Mouse (Mus musculus) frontal cortex, postnatal 14 days (tissue): ENCODE results near the gene Ddx60.

Source experiments
- DNase-seq, 2 experiments: peaks; one replicate each; pipeline ENCODE4 v3.0.0; 2022; ENCODE audit warnings: low spot score in 2 of 2

Ddx60 gene

DNA sequence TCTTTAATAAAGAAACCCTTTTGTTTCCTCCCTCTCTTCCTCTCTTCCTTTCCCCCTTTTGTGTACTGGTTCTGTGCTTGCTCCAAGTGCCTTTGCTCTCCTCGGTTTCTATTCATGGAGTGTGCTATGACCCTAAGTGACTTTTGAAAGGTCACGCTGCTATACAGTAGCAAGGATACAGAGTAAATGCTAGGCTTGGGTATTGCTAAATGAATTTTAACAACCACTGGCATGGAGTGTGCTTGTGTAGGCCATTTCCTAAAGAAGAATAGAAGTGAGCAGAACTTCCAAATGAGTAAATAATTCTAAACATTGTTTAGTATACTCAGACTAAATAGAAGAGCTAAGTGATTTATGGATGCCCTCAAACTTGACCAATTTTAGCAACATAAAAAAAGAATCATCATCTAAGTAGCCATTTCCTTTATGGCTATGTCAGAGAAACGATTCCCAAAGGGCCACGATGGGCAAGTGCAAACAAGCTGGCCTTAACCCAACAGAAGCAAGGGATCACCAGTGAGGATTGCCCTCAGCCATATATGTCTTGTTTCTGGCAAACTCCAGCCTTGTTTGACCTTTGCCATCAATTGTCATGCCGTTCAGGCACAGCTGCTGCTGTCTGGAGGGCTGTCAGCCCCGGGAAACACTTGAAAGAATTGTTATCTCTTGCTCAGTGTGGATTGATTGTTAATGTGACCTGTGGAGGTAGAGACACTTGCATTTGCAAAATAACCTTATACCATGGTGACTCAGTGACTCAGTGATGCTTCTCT, 58.0 kb downstream of the Ddx60 start:
- DNase-seq = no peak

DNA sequence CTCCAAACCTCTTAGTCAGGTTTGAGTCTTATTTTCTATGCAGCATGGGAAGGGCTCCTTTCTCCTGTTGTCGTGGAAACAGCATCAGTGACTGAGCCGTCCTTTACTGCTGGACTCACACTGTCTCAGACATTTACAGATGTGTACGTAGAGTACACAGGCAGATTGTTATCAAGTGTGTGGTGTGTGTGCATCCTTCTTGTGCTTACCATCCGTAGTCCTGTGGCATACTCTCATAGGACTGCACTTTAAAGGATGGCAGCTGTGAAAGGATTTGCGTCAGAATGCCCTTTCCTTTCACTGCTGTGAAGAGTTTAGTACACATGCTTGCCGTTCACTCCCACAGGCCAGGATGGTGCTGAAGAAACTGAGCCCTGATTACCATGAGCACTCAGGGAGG, 61.6 kb downstream of the Ddx60 start:
- DNase-seq = no peak

DNA sequence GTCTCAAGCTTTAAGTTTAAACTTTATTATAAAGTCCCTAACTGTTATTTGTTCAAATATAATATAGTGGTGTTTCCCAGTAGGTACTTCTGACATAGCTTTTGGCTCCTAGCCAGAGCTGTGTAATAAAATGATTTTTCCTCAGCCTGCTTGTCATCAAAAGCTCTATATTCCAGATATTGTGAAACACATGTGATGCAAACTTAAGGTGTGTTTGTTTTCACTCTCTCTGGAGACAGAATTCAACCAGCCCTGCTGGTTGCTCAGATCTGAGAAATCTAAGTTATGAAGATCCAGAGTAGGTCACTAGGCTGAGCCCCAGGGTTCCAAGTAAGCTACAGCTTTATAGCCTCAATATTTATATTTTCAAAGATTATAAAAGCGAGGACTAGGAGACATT, 64.9 kb downstream of the Ddx60 start:
- DNase-seq = no peak

DNA sequence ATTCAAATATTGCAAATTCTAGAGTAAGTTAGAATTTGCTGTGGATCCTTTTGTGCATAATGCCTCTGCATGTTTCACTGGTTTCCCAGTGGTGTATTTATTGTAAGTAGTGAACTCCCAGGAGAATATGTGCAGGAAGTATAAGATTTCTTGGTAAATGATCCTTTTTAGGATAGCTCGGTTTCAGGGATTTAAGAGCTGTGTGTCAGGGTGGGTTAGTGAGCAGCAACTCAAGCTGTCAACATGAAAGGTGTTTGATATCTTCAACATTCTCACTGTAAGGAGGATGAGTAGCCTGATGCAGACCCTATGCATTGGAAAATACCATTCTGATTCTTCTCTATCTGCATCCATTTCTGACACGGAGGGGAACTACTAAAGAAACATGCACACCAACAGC, 69.2 kb downstream of the Ddx60 start:
- DNase-seq = no peak

DNA sequence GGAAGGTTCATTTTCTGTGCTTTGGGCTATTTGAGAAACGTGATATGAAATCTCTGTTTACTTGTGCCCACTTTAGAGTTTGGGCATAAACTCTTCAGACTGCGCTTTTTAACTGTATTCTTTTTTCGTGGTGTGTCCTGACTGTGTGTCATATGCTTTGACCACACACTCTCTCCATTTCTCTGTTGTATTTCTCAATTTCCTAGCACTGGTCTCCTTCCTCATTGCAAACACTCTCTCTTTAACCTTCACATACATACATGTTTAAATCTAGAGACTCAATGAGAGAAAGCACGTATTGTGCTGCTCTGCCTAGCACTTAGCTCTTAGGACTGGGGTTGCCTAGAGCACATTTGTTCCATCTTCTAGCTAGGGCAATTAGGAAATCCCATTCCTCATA, 86.3 kb downstream of the Ddx60 start:
- DNase-seq = no peak

DNA sequence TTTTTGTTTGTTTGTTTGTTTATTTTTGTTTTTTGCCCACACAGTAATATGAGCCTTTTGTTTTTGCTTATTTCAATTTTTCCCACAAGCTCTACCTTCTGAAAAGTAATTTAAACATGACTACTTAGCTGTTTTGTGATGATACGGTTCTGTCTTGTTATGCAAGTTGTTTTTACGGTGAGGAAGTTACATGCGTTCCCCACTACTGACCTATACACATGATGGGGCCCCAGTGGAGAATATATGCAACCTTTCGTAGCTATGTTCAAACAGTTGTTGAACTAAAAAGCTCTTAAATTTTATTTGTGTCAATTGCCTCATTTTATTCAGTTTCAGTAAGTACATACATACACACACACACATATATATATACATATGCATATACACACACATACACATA, 86.7 kb downstream of the Ddx60 start:
- no peak for DNase-seq

DNA sequence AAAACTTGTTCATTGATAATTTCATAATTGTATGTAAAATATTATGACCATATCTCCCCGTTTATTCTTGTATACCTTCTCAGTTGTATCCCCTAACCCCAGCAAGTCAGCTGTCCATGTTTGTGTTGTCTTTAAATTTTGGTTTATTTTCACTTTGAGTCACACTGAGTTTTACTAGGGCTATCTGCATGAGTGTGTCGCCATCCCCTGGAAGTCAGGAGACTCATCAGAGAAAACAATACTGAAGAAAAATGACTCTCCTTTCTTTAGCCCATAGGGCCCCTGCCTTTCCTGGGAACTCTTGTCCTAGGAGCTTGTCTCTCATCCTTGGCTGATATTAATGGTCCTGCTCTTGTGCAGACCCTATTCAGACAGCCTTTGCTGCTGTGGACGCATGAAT, 106.5 kb downstream of the Ddx60 start:
- DNase-seq = no peak

DNA sequence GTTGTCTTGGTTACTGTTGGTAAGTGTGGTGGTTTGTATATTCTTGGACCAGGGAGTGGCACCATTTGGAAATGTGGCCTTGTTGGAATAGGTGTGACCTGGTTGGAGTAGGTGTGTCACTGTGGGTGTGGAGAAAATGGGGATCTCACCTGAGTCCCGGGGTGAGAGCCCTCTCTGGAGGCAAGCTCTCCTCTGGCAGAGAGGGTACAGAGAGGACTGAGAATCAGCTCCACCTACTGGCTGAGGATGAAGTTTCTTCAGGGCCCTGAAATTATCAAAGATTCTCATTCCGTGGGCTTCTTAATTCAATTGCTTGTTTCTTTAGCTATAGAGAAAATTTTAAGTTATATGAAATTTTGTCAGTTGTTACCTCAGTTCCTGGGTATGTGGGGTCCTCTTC, 118.9 kb downstream of the Ddx60 start:
- no peak for DNase-seq

DNA sequence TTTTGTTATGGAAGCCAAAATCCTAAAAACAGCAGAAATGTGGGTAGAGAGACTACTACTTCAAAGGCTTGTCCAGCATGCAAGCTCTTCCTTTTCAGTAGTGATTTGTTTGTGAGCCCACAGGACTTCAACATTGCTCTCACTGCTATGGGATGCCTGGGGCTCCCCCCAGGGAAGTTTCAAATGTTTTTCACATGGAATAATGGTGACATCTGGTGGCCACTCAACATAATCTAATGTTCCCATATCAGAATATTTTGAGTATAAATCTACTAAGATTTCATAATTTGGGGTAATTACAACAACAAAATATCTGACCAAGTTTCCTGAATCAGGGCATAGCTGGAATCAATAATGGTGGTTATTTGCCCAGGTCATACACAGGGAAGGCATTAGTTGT, 132.5 kb downstream of the Ddx60 start:
- DNase-seq = no peak

DNA sequence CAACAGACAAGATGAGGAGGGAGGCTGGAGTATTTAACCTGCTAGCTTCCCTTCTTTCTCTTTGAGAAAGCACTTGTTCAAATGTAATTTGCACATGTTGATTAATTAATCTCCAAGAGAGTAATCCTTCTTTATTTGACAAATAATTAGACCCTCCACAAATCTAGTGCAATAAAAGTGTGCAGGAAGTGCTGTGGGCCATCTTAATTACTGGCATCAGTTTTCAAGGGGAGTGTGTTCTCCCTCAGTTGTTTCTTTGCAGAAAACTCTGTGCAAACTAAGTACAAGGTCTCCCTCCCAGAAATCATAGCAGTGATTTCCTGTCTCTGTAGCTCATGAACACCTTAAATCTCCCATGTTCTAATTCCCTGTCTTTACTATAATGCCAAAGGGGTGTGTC, 140.4 kb downstream of the Ddx60 start:
- DNase-seq = no peak

DNA sequence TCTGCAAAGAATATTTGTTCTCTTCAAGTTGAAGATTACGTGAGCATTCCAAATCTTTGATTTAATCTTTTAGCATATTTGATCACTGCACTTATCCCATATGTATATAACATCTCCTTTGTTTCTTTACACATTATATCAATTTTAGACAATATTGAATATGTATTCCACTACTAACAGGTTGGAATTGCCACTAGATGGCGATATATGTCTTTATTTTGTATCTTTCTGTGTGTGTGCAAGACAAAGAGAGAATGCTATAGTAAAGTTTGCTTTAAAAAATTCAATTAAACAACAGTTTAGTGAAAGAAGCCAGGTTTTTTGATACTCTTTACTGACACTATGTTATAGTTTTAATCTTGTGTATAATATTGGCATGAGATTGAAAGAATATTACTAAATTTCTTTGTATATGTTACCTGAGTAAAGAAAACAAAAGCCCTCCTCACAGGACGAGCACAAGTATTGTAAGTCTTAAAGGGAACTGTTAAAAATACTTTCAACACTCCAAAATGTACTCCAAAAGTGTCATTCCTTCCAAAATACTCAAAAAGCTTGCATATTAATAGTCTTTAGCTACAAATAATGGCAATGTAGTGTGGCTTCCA, 152.4 kb downstream of the Ddx60 start:
- DNase-seq = no peak

DNA sequence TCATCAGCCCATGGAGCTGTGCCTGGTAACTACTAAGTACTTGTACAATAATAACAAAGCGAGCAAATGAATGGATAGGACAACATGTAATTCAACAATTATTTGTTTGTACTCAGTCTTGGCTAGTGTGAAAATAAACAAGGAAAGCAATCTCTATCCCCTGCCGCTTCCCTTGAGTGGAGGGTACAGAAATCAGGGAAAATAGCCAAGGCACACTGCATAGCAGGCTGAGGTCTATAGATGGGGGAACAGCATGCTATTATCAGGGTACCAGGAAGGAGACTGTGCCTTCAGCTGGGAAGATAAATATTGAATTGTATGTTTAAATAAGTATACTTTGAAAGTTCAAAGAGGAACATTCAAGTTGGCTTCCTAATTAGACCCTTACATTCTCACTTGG, 153.9 kb downstream of the Ddx60 start:
- no peak for DNase-seq
